Mouse (Mus musculus) neural tube, embryonic 13.5 days (tissue): ENCODE measurements around the gene Zfp978. TPM values are rescaled to one million over a fixed set of nuclear protein-coding genes. Genes with fewer than 3 reads are reported as not detected.
"Not testable (repeated sequence)": the region's sequence is repeated elsewhere in the genome, so short reads cannot be mapped to it uniquely, and the experiment has no call there.

Source experiments
- ATAC-seq: fragments of 200-750 bp; cut with Nextera tagmentation; 2 replicates; pipeline ENCODE4 v1.8.0; 2017; ENCODE audit warnings: low read depth, mild to moderate bottlenecking, moderate TSS enrichment, moderate library complexity
- H3K27ac ChIP-seq: fragments of 300-500 bp; sonication (generic); replicated peaks from 2 replicates; pipeline ENCODE4 v1.5.1; 2015; ENCODE audit warnings: moderate library complexity, mild to moderate bottlenecking, inconsistent platforms
- H3K27me3 ChIP-seq: fragments of 300-500 bp; sonication (generic); 2 replicates; pipeline ENCODE4 v1.6.1; 2015; ENCODE audit warnings: mild to moderate bottlenecking, inconsistent platforms
- H3K36me3 ChIP-seq: fragments of 300-500 bp; sonication (generic); 2 replicates; pipeline ENCODE4 v1.6.1; 2015; ENCODE audit warnings: mild to moderate bottlenecking, inconsistent platforms
- H3K4me1 ChIP-seq: fragments of 300-500 bp; sonication (generic); replicated peaks from 2 replicates; pipeline ENCODE4 v1.6.1; 2015; ENCODE audit warnings: inconsistent platforms
- H3K4me2 ChIP-seq: fragments of 300-500 bp; sonication (generic); 2 replicates; pipeline ENCODE4 v1.6.1; 2015; ENCODE audit warnings: inconsistent platforms, mild to moderate bottlenecking, moderate library complexity
- H3K4me3 ChIP-seq: fragments of 300-500 bp; sonication (generic); 2 replicates; pipeline ENCODE4 v1.5.1; 2015; ENCODE audit warnings: mild to moderate bottlenecking, inconsistent platforms
- H3K9ac ChIP-seq: fragments of 300-500 bp; sonication (generic); 2 replicates; pipeline ENCODE4 v1.6.1; 2015; ENCODE audit warnings: moderate library complexity, mild to moderate bottlenecking, inconsistent platforms
- H3K9me3 ChIP-seq: fragments of 300-500 bp; sonication (generic); 2 replicates; pipeline ENCODE4 v1.6.1; 2016; ENCODE audit warnings: inconsistent platforms
- WGBS: fragments of 180-500 bp; shearing (Covaris S2); methylation state at CpG from one replicate; pipeline ENCODE4 v1.1.7; 2015; 5-methylcytosine and 5-hydroxymethylcytosine counted together
- polyA plus RNA-seq: library from polyadenylated mRNA; unstranded; fragments of >200 nt; fragmentation: Nextera tagmentation; extraction: Ambion mirVana; gene quantifications from 2 replicates; pipeline ENCODE4 v1.2.1, GENCODE M21; 2015

The Zfp978 gene
- polyA plus RNA-seq, 1 experiment from 2014 or later, result not detected

- H3K9me3 ChIP-seq, result peaks cover 54% of the 10 kb centered on the region
- ATAC-seq, H3K4me2 ChIP-seq, H3K4me1 ChIP-seq, H3K36me3 ChIP-seq, H3K4me3 ChIP-seq, H3K27ac ChIP-seq, H3K9ac ChIP-seq, H3K27me3 ChIP-seq: not testable (repeated sequence)
- 90% methylated on average over 6 of the region's 6 CpGs for WGBS
Measured at GRCm38 (mm10) chr4:147403509-147403908, 42.4 kb downstream of the Zfp978 start.

- ATAC-seq, H3K4me3 ChIP-seq, H3K4me2 ChIP-seq, H3K9ac ChIP-seq, H3K27me3 ChIP-seq, H3K27ac ChIP-seq, H3K4me1 ChIP-seq, H3K36me3 ChIP-seq: not testable (repeated sequence)
- H3K9me3 ChIP-seq, result peaks cover 58% of the 10 kb centered on the region
- WGBS, result 79% methylated on average over 6 of the region's 6 CpGs
Measured at GRCm38 (mm10) chr4:147403931-147404913, 43.1 kb downstream of the Zfp978 start.

- Histone ChIP-seq H3K27me3 (no peaks in the 10 kb centered on the region), H3K27ac (peak overlapping the region; percentile 63), H3K4me2 (peak overlapping the region; percentile 61), H3K4me1 (no peaks in the 10 kb centered on the region), H3K4me3 (peak overlapping the region; percentile 46), H3K9me3 (peaks cover 54% of the 10 kb centered on the region), H3K9ac (peak overlapping the region; percentile 75), H3K36me3 (peaks cover 15% of the 10 kb centered on the region)
- 2% methylated on average over 29 of the region's 75 CpGs for WGBS
- peak; percentile 95 for ATAC-seq
Measured at GRCm38 (mm10) chr4:147406735-147407462, 45.8 kb downstream of the Zfp978 start.

GRCm38 (mm10) chr4:147407463-147407822 is 46.3 kb downstream of the Zfp978 start:
- Histone ChIP-seq H3K27me3 (no peaks in the 10 kb centered on the region), H3K27ac (peak overlapping the region; percentile 63), H3K4me1 (no peaks in the 10 kb centered on the region), H3K9me3 (peaks cover 49% of the 10 kb centered on the region), H3K9ac (peak overlapping the region; percentile 75), H3K4me2 (peak overlapping the region; percentile 61), H3K4me3 (peak overlapping the region; percentile 46), H3K36me3 (peaks cover 15% of the 10 kb centered on the region)
- 5% methylated on average over 13 of the region's 13 CpGs for WGBS
- ATAC-seq, result peak; percentile 59

- not testable (repeated sequence) for H3K27ac ChIP-seq, H3K4me2 ChIP-seq, H3K9ac ChIP-seq, H3K36me3 ChIP-seq, H3K4me1 ChIP-seq, H3K4me3 ChIP-seq, H3K27me3 ChIP-seq
- peaks cover 52% of the 10 kb centered on the region for H3K9me3 ChIP-seq
- 70% methylated on average over 1 of the region's 1 CpGs for WGBS
- 0 out of 2 replicates have a peak, but pooled peaks have one; percentile 9 for ATAC-seq
Measured at GRCm38 (mm10) chr4:147416365-147416764, 55.3 kb downstream of the Zfp978 start.

GRCm38 (mm10) chr4:147417157-147417778 is 56.2 kb downstream of the Zfp978 start:
- no peaks in the 10 kb centered on the region for H3K36me3 ChIP-seq
- no peak overlapping the region for H3K9ac ChIP-seq
- H3K4me2 ChIP-seq, result no peak overlapping the region
- WGBS, result 62% methylated on average over 8 of the region's 8 CpGs
- H3K27ac ChIP-seq, result no peak overlapping the region
- no peaks in the 10 kb centered on the region for H3K27me3 ChIP-seq
- H3K4me3 ChIP-seq, result no peak overlapping the region
- 0 out of 2 replicates have a peak, but pooled peaks have one; percentile 29 for ATAC-seq
- H3K9me3 ChIP-seq, result peaks cover 56% of the 10 kb centered on the region
- no peaks in the 10 kb centered on the region for H3K4me1 ChIP-seq

GRCm38 (mm10) chr4:147417921-147418320 is 56.8 kb downstream of the Zfp978 start:
- H3K27ac ChIP-seq, result no peak overlapping the region
- no peak overlapping the region for H3K4me2 ChIP-seq
- peaks cover 57% of the 10 kb centered on the region for H3K9me3 ChIP-seq
- 66% methylated on average over 10 of the region's 10 CpGs for WGBS
- no peaks in the 10 kb centered on the region for H3K4me1 ChIP-seq
- H3K4me3 ChIP-seq, result no peak overlapping the region
- H3K36me3 ChIP-seq, result no peaks in the 10 kb centered on the region
- H3K9ac ChIP-seq, result no peak overlapping the region
- no peak for ATAC-seq
- H3K27me3 ChIP-seq, result no peaks in the 10 kb centered on the region

- H3K27ac ChIP-seq, ATAC-seq, H3K27me3 ChIP-seq, H3K36me3 ChIP-seq, H3K9ac ChIP-seq, H3K4me3 ChIP-seq, H3K4me1 ChIP-seq, H3K4me2 ChIP-seq: not testable (repeated sequence)
- 54% methylated on average over 7 of the region's 7 CpGs for WGBS
- H3K9me3 ChIP-seq, result peaks cover 61% of the 10 kb centered on the region
Measured at GRCm38 (mm10) chr4:147418333-147418732, 57.2 kb downstream of the Zfp978 start.

- not testable (repeated sequence) for H3K4me3 ChIP-seq, H3K36me3 ChIP-seq, H3K9ac ChIP-seq, H3K27ac ChIP-seq, H3K27me3 ChIP-seq, H3K4me1 ChIP-seq, ATAC-seq, H3K4me2 ChIP-seq
- H3K9me3 ChIP-seq, result peaks cover 67% of the 10 kb centered on the region
- WGBS, result 85% methylated on average over 8 of the region's 8 CpGs
Measured at GRCm38 (mm10) chr4:147419190-147419589, 58.1 kb downstream of the Zfp978 start.

GRCm38 (mm10) chr4:147419756-147420590 is 58.9 kb downstream of the Zfp978 start:
- H3K9me3 ChIP-seq, result peaks cover 62% of the 10 kb centered on the region
- 81% methylated on average over 5 of the region's 5 CpGs for WGBS
- H3K36me3 ChIP-seq, result not testable (repeated sequence)

GRCm38 (mm10) chr4:147420794-147421193 is 59.7 kb downstream of the Zfp978 start:
- Histone ChIP-seq H3K4me3 (no peak overlapping the region), H3K9me3 (peaks cover 67% of the 10 kb centered on the region), H3K4me2 (no peak overlapping the region), H3K27ac (no peak overlapping the region), H3K27me3 (no peaks in the 10 kb centered on the region), H3K36me3 (no peaks in the 10 kb centered on the region), H3K9ac (no peak overlapping the region), H3K4me1 (no peaks in the 10 kb centered on the region)
- WGBS, result 60% methylated on average over 3 of the region's 3 CpGs
- ATAC-seq, result no peak

More at GRCm38 (mm10) chr4:147419756-147420590, 58.9 kb downstream of the Zfp978 start:
- not testable (repeated sequence) for H3K9ac ChIP-seq, H3K27me3 ChIP-seq, H3K4me3 ChIP-seq, H3K27ac ChIP-seq, H3K4me1 ChIP-seq, ATAC-seq, H3K4me2 ChIP-seq
